Mouse (Mus musculus): ENCODE measurements around the gene Igfbp4. TPM values are rescaled to one million over a fixed set of nuclear protein-coding genes. Genes with fewer than 3 reads are reported as not detected.

Igfbp4 gene
- total RNA-seq, 1 experiment: 38.8 TPM

GRCm38 (mm10) chr11:99089077-99089601 lies 48.1 kb downstream of the Igfbp4 start, which contains the start of gene Tns4:
TSS of gene Tns4 (minus strand) at chr11:99089306.
- no peak for DNase-seq (ENCODE audit: low read depth, low spot score)
- in situ Hi-C loops (cut with MboI; ENCODE audit: low sequenced_read_pairs in 2 of 2, unreplicated experiment in 2 of 2): no loop called here
- Histone ChIP-seq H3K27ac (ENCODE audit: insufficient read depth, low read depth, low read length, poor library complexity, severe bottlenecking) (no peak within 1 kb of the TSS), H3K9ac (ENCODE audit: insufficient read depth, low read depth, low read length, poor library complexity, severe bottlenecking) (no peak within 1 kb of the TSS), H3K9me3 (ENCODE audit: control insufficient read depth, insufficient read depth, low read depth, low read length) (no peaks in the 10 kb centered on the region), H3K36me3 (ENCODE audit: control insufficient read depth, insufficient read depth, low read length, poor library complexity, severe bottlenecking) (no peaks in the 10 kb centered on the region), H3K4me1 (ENCODE audit: control insufficient read depth in 2 of 2, insufficient read depth in 2 of 2, low read length in 2 of 2, poor library complexity in 1 of 2) (no peaks in the 10 kb centered on the region; a peak in 1 of 4 replicates), H3K4me3 (ENCODE audit: insufficient read depth in 1 of 2, low read depth in 1 of 2, low read length in 2 of 2, poor library complexity in 1 of 2, severe bottlenecking in 1 of 2) (no peak within 1 kb of the TSS)
- TF ChIP-seq CHD2 (IDR thresholded peaks at IDR 0.05; ENCODE audit: low read depth, low read length) (no peak), ZNF384 (IDR thresholded peaks at IDR 0.05; ENCODE audit: low read depth, low read length) (no peak), MAFK (IDR thresholded peaks at IDR 0.05; ENCODE audit: insufficient read depth, low read depth, low read length) (no peak), HCFC1 (IDR thresholded peaks at IDR 0.05; ENCODE audit: borderline replicate concordance, insufficient read depth, low read length) (no peak), ZC3H11A (IDR thresholded peaks at IDR 0.05; ENCODE audit: borderline replicate concordance, low read depth, low read length) (no peak)

DNA sequence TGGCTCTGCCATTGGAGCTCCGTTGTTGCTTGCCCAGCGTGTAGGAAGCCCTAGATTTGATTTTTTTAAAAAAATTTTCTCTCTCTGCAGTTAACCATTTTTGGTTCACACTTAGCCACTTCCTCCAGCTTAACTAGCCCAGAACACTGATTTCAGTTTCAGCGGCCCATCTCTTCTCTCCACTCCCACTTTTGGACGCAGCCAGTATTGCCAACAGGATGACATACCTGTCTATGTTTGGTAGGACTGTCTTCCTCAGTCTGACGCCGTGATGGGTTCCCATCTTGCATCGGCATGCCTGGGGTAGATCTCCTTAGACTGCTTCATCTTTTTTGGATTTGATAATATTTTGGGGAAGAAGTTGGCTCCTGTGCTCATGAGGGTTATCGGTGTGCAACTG lies 49.3 kb downstream of the Igfbp4 start:
- H3K9ac ChIP-seq (ENCODE audit: insufficient read depth, low read depth, low read length, poor library complexity, severe bottlenecking): no peak overlapping the region
- H3K36me3 ChIP-seq (ENCODE audit: control insufficient read depth, insufficient read depth, low read length, poor library complexity, severe bottlenecking): no peaks in the 10 kb centered on the region
- no peak for DNase-seq (ENCODE audit: low read depth, low spot score)
- no peaks in the 10 kb centered on the region for H3K9me3 ChIP-seq (ENCODE audit: control insufficient read depth, insufficient read depth, low read depth, low read length)
- no peak overlapping the region for H3K27ac ChIP-seq (ENCODE audit: insufficient read depth, low read depth, low read length, poor library complexity, severe bottlenecking)
- TF ChIP-seq ZC3H11A (IDR thresholded peaks at IDR 0.05; ENCODE audit: borderline replicate concordance, low read depth, low read length): no peak
- no peak for TF ChIP-seq ZNF384 (IDR thresholded peaks at IDR 0.05; ENCODE audit: low read depth, low read length)
- TF ChIP-seq CHD2 (IDR thresholded peaks at IDR 0.05; ENCODE audit: low read depth, low read length): no peak
- TF ChIP-seq HCFC1 (IDR thresholded peaks at IDR 0.05; ENCODE audit: borderline replicate concordance, insufficient read depth, low read length): no peak
- TF ChIP-seq MAFK (IDR thresholded peaks at IDR 0.05; ENCODE audit: insufficient read depth, low read depth, low read length): no peak
- no peaks in the 10 kb centered on the region; a peak in 1 of 4 replicates for H3K4me1 ChIP-seq (ENCODE audit: control insufficient read depth in 2 of 2, insufficient read depth in 2 of 2, low read length in 2 of 2, poor library complexity in 1 of 2)
- H3K4me3 ChIP-seq (ENCODE audit: insufficient read depth in 1 of 2, low read depth in 1 of 2, low read length in 2 of 2, poor library complexity in 1 of 2, severe bottlenecking in 1 of 2): no peak overlapping the region
- in situ Hi-C loops (cut with MboI; ENCODE audit: low sequenced_read_pairs in 2 of 2, unreplicated experiment in 2 of 2): no loop called here

DNA sequence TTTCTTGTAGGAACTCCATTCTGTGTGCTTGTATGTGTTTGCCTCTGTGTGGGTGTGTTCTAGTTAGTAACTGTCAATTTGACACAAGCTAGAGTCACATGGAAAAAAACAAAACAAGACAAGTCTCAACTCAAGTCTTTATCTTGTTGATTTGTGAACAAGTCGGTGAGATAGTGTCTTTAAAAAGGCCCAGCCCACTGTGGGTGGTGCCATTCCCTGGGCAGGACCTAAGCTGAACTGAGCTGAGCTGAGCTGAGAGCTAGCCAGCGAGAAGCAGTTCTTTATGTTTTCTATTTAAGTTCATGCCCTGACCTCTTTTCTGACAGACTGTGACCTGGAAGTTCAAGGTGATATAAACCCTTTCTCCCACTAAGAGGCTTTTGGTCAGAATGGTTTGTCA lies 50.6 kb downstream of the Igfbp4 start:
- in situ Hi-C loops (cut with MboI; ENCODE audit: low sequenced_read_pairs in 2 of 2, unreplicated experiment in 2 of 2): no loop called here
- H3K4me3 ChIP-seq (ENCODE audit: insufficient read depth in 1 of 2, low read depth in 1 of 2, low read length in 2 of 2, poor library complexity in 1 of 2, severe bottlenecking in 1 of 2): no peak overlapping the region
- H3K9ac ChIP-seq (ENCODE audit: insufficient read depth, low read depth, low read length, poor library complexity, severe bottlenecking): no peak overlapping the region
- peaks cover 0 to 2% of the 10 kb centered on the region in 2 experiments; a peak in 1 of 4 replicates for H3K4me1 ChIP-seq (ENCODE audit: control insufficient read depth in 2 of 2, insufficient read depth in 2 of 2, low read length in 2 of 2, poor library complexity in 1 of 2)
- no peak overlapping the region for H3K27ac ChIP-seq (ENCODE audit: insufficient read depth, low read depth, low read length, poor library complexity, severe bottlenecking)
- no peaks in the 10 kb centered on the region for H3K36me3 ChIP-seq (ENCODE audit: control insufficient read depth, insufficient read depth, low read length, poor library complexity, severe bottlenecking)
- TF ChIP-seq MAFK (IDR thresholded peaks at IDR 0.05; ENCODE audit: insufficient read depth, low read depth, low read length) (no peak), HCFC1 (IDR thresholded peaks at IDR 0.05; ENCODE audit: borderline replicate concordance, insufficient read depth, low read length) (no peak), ZC3H11A (IDR thresholded peaks at IDR 0.05; ENCODE audit: borderline replicate concordance, low read depth, low read length) (no peak), CHD2 (IDR thresholded peaks at IDR 0.05; ENCODE audit: low read depth, low read length) (no peak), ZNF384 (IDR thresholded peaks at IDR 0.05; ENCODE audit: low read depth, low read length) (no peak)
- H3K9me3 ChIP-seq (ENCODE audit: control insufficient read depth, insufficient read depth, low read depth, low read length): no peaks in the 10 kb centered on the region
- DNase-seq (ENCODE audit: low read depth, low spot score): no peak

GRCm38 (mm10) chr11:99093740-99094139 lies 52.7 kb downstream of the Igfbp4 start:
- in situ Hi-C loops (cut with MboI; ENCODE audit: low sequenced_read_pairs in 2 of 2, unreplicated experiment in 2 of 2): no loop called here
- no peak overlapping the region for H3K4me3 ChIP-seq (ENCODE audit: insufficient read depth in 1 of 2, low read depth in 1 of 2, low read length in 2 of 2, poor library complexity in 1 of 2, severe bottlenecking in 1 of 2)
- peaks cover 0 to 2% of the 10 kb centered on the region in 2 experiments; a peak in 1 of 4 replicates for H3K4me1 ChIP-seq (ENCODE audit: control insufficient read depth in 2 of 2, insufficient read depth in 2 of 2, low read length in 2 of 2, poor library complexity in 1 of 2)
- no peak overlapping the region for H3K27ac ChIP-seq (ENCODE audit: insufficient read depth, low read depth, low read length, poor library complexity, severe bottlenecking)
- no peaks in the 10 kb centered on the region for H3K9me3 ChIP-seq (ENCODE audit: control insufficient read depth, insufficient read depth, low read depth, low read length)
- DNase-seq (ENCODE audit: low read depth, low spot score): no peak
- TF ChIP-seq MAFK (IDR thresholded peaks at IDR 0.05; ENCODE audit: insufficient read depth, low read depth, low read length) (no peak), ZNF384 (IDR thresholded peaks at IDR 0.05; ENCODE audit: low read depth, low read length) (no peak), HCFC1 (IDR thresholded peaks at IDR 0.05; ENCODE audit: borderline replicate concordance, insufficient read depth, low read length) (no peak), ZC3H11A (IDR thresholded peaks at IDR 0.05; ENCODE audit: borderline replicate concordance, low read depth, low read length) (no peak), CHD2 (IDR thresholded peaks at IDR 0.05; ENCODE audit: low read depth, low read length) (no peak)
- no peaks in the 10 kb centered on the region for H3K36me3 ChIP-seq (ENCODE audit: control insufficient read depth, insufficient read depth, low read length, poor library complexity, severe bottlenecking)
- H3K9ac ChIP-seq (ENCODE audit: insufficient read depth, low read depth, low read length, poor library complexity, severe bottlenecking): no peak overlapping the region
